Mouse (Mus musculus): Measurements from ENCODE around the gene Vmn2r89.

- no peak for TF ChIP-seq CTCF (IDR thresholded peaks at IDR 0.05; ENCODE audit: insufficient read depth, low read length)
- TF ChIP-seq POLR2A (IDR thresholded peaks at IDR 0.05; ENCODE audit: borderline replicate concordance, extremely low read depth, low read depth, low read length): no peak
These were observed 46.3 kb downstream of the Vmn2r89 start for GRCm38 (mm10) chr14:51497958-51498357.

Data from lung, adult 2 months (tissue).